Mouse (Mus musculus) ES-E14 (cell line): ENCODE results near the gene Fgfr1op. TPM values are rescaled to one million over a fixed set of nuclear protein-coding genes. Genes with fewer than 3 reads are reported as not detected.

Experiments
- DNase-seq: peaks from one replicate; pipeline ENCODE4 v3.0.0-alpha.2; 2013; ENCODE audit warnings: low read depth, low spot score
- H3K27ac ChIP-seq: 2 replicates; pipeline ENCODE4 v1.5.1; 2012; ENCODE audit warnings: low read depth, mild to moderate bottlenecking, low read length, moderate library complexity, mixed read lengths; ENCODE audit not compliant: poor library complexity, insufficient read depth, severe bottlenecking
- H3K36me3 ChIP-seq: 2 replicates; pipeline ENCODE4 v1.6.1; 2012; ENCODE audit warnings: mild to moderate bottlenecking, low read length, moderate library complexity, mixed read lengths; ENCODE audit not compliant: control insufficient read depth, poor library complexity, insufficient read depth, severe bottlenecking
- H3K4me1 ChIP-seq, 2 experiments: fragments of 150-350 bp in 1 of 2; sonication (generic) in 1 of 2; 2 replicates each; pipeline ENCODE4 v1.6.1; 2012; ENCODE audit warnings: low read length in 2 of 2, mild to moderate bottlenecking in 1 of 2, mixed read lengths in 1 of 2; ENCODE audit not compliant: control insufficient read depth in 2 of 2, insufficient read depth in 2 of 2, poor library complexity in 1 of 2
- H3K4me3 ChIP-seq, 2 experiments: fragments of 150-350 bp in 1 of 2; sonication (generic) in 1 of 2; 2 replicates each; pipeline ENCODE4 v1.5.1; 2012; ENCODE audit warnings: low read length in 2 of 2, low read depth in 1 of 2, mild to moderate bottlenecking in 1 of 2, mixed read lengths in 1 of 2; ENCODE audit not compliant: insufficient read depth in 1 of 2, poor library complexity in 1 of 2, severe bottlenecking in 1 of 2
- H3K9ac ChIP-seq: 2 replicates; pipeline ENCODE4 v1.6.1; 2012; ENCODE audit warnings: low read depth, mild to moderate bottlenecking, low read length, mixed read lengths; ENCODE audit not compliant: poor library complexity, insufficient read depth, severe bottlenecking
- H3K9me3 ChIP-seq: fragments of 150-350 bp; sonication (generic); 2 replicates; pipeline ENCODE4 v1.6.1; 2012; ENCODE audit warnings: low read depth, mild to moderate bottlenecking, low read length; ENCODE audit not compliant: control insufficient read depth, insufficient read depth
- CHD2 ChIP-seq: IDR thresholded peaks from 2 replicates; pipeline ENCODE4 v1.6.1; 2014; ENCODE audit warnings: mild to moderate bottlenecking, low read depth, low read length, inconsistent platforms
- HCFC1 ChIP-seq: IDR thresholded peaks from 2 replicates; pipeline ENCODE4 v1.6.1; 2012; ENCODE audit warnings: low read length, inconsistent platforms, borderline replicate concordance; ENCODE audit not compliant: insufficient read depth
- MAFK ChIP-seq: IDR thresholded peaks from 2 replicates; pipeline ENCODE4 v1.6.1; 2014; ENCODE audit warnings: mild to moderate bottlenecking, low read depth, low read length, inconsistent platforms; ENCODE audit not compliant: insufficient read depth
- ZC3H11A ChIP-seq: IDR thresholded peaks from 2 replicates; pipeline ENCODE4 v1.6.1; 2012; ENCODE audit warnings: low read depth, mild to moderate bottlenecking, inconsistent platforms, low read length, borderline replicate concordance
- ZNF384 ChIP-seq: IDR thresholded peaks from 2 replicates; pipeline ENCODE4 v1.6.1; 2012; ENCODE audit warnings: low read depth, low read length, inconsistent platforms
- in situ Hi-C, 2 experiments: fragments of 600-800 bp; cut with MboI; formaldehyde crosslinking; loops; one replicate each; pipeline ENCODE4 v1.15.1; 2025; ENCODE audit warnings: low sequenced_read_pairs in 2 of 2, inconsistent platforms in 1 of 2; ENCODE audit not compliant: unreplicated experiment in 2 of 2
- total RNA-seq: library from RNA; depleted of rRNA; stranded (reverse); fragments of 300-350 nt; gene quantifications from 2 replicates; pipeline ENCODE4 v1.2.3, GENCODE M21; 2012

Gene Fgfr1op
- total RNA-seq, 1 experiment = 32.8 TPM

GRCm38 (mm10) chr17:8210675-8211074, 45.4 kb downstream of the Fgfr1op start:
- Histone ChIP-seq H3K4me1 (0 out of 4 replicates have a peak, but pooled peaks cover 0 to 2% of the 10 kb centered on the region in 2 experiments), H3K9ac (no peak overlapping the region), H3K4me3 (no peak overlapping the region), H3K9me3 (no peaks in the 10 kb centered on the region), H3K36me3 (no peaks in the 10 kb centered on the region), H3K27ac (no peak overlapping the region)
- in situ Hi-C loops = no loop called here
- no peak for TF ChIP-seq ZNF384
- no peak for DNase-seq

- in situ Hi-C loops = no loop called here
- no peaks in the 10 kb centered on the region for H3K9me3 ChIP-seq
- no peak overlapping the region for H3K27ac ChIP-seq
- H3K4me3 ChIP-seq = no peak overlapping the region
- H3K9ac ChIP-seq = no peak overlapping the region
- DNase-seq = no peak
- 0 out of 4 replicates have a peak, but pooled peaks cover 0 to 2% of the 10 kb centered on the region in 2 experiments for H3K4me1 ChIP-seq
- H3K36me3 ChIP-seq = no peaks in the 10 kb centered on the region
- no peak for TF ChIP-seq HCFC1
- TF ChIP-seq ZC3H11A = no peak
- no peak for TF ChIP-seq MAFK
- TF ChIP-seq CHD2 = no peak
- no peak for TF ChIP-seq ZNF384
Measured at GRCm38 (mm10) chr17:8211399-8211798, 46.1 kb downstream of the Fgfr1op start.

GRCm38 (mm10) chr17:8214369-8214768, 49.1 kb downstream of the Fgfr1op start:
- Histone ChIP-seq H3K4me3 (no peak overlapping the region), H3K9ac (no peak overlapping the region), H3K9me3 (no peaks in the 10 kb centered on the region), H3K36me3 (no peaks in the 10 kb centered on the region), H3K4me1 (0 out of 4 replicates have a peak, but pooled peaks cover 0 to 2% of the 10 kb centered on the region in 2 experiments), H3K27ac (no peak overlapping the region)
- no peak for DNase-seq
- TF ChIP-seq MAFK (no peak), CHD2 (no peak), ZNF384 (no peak), ZC3H11A (no peak), HCFC1 (no peak)
- in situ Hi-C loops = no loop called here

GRCm38 (mm10) chr17:8215016-8215745, 49.9 kb downstream of the Fgfr1op start:
- H3K9me3 ChIP-seq = no peaks in the 10 kb centered on the region
- no peak for TF ChIP-seq ZNF384
- no peak for TF ChIP-seq MAFK
- TF ChIP-seq HCFC1 = no peak
- no peak for TF ChIP-seq CHD2
- no peak for TF ChIP-seq ZC3H11A
- no peak overlapping the region for H3K27ac ChIP-seq
- H3K4me1 ChIP-seq = 0 out of 4 replicates have a peak, but pooled peaks cover 0 to 2% of the 10 kb centered on the region in 2 experiments
- H3K36me3 ChIP-seq = no peaks in the 10 kb centered on the region
- in situ Hi-C loops = no loop called here
- DNase-seq = no peak
- no peak overlapping the region for H3K9ac ChIP-seq
- no peak overlapping the region for H3K4me3 ChIP-seq

GRCm38 (mm10) chr17:8223225-8223624, 57.9 kb downstream of the Fgfr1op start:
- no peak for DNase-seq
- Histone ChIP-seq H3K36me3 (no peaks in the 10 kb centered on the region), H3K4me1 (no peaks in the 10 kb centered on the region), H3K4me3 (no peak overlapping the region), H3K9me3 (no peaks in the 10 kb centered on the region), H3K27ac (no peak overlapping the region), H3K9ac (no peak overlapping the region)
- TF ChIP-seq MAFK = no peak
- TF ChIP-seq ZNF384 = no peak
- TF ChIP-seq ZC3H11A = no peak
- TF ChIP-seq HCFC1 = no peak
- TF ChIP-seq CHD2 = no peak
- in situ Hi-C loops = no loop called here
